Mouse (Mus musculus): ENCODE data around the gene Fbxo47. TPM values are rescaled to one million over a fixed set of nuclear protein-coding genes. Genes with fewer than 3 reads are reported as not detected.

The Fbxo47 gene
- total RNA-seq, 2 experiments from 2014 or later: 0.85 TPM; not detected in 1

GRCm38 (mm10) chr11:97816916-97817315 is 67.0 kb downstream of the Fbxo47 start:
- no peak for ATAC-seq (replicated peaks; ENCODE audit: low FRiP score, poor library complexity, severe bottlenecking)

- ATAC-seq (replicated peaks; ENCODE audit: low FRiP score, poor library complexity, severe bottlenecking): no peak
Measured at GRCm38 (mm10) chr11:97816176-97816575, 67.8 kb downstream of the Fbxo47 start.

- ATAC-seq (replicated peaks; ENCODE audit: low FRiP score, poor library complexity, severe bottlenecking): no peak
Measured at GRCm38 (mm10) chr11:97815736-97816135, 68.2 kb downstream of the Fbxo47 start.

DNA sequence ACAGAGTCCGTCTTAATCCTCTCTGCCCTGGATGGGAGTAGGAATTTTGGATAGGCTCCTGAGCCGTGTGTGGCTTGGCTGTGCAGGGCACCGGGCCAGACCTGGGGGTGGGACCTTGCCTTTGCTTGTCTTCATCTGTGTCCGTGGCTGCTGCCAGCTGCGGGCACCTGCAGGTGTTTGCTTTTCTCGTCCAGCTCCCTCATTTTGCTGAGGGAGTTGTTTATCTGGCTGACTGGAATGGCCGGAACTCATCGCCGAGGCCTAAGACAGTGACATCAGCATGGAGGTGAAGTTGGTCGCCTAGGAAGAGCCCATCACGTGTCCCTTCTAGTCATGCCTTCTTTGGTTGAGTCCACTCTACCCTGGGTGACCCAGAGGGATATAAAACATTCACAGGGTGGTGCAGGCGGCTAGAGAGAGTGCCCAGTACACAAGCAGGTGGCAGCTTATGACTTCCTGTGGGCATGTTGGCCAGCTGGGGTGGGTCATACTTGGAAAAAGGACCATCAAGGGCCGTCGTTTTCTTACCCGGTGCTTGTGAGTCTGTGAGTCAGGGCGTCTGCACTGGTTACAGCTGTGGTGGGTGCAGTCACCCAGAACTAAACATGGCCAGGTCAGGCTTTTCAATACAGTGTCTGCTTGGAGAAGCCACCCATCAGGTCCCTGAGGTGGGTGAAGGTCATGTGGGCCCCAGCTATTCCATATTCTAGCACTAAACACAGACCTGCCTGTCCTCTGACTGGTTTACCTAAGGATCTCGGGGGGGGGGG is 70.0 kb downstream of the Fbxo47 start:
- ATAC-seq (replicated peaks; ENCODE audit: low FRiP score, poor library complexity, severe bottlenecking): no peak

- ATAC-seq (replicated peaks; ENCODE audit: low FRiP score, poor library complexity, severe bottlenecking): no peak
Measured at GRCm38 (mm10) chr11:97813085-97813484, 70.9 kb downstream of the Fbxo47 start.

DNA sequence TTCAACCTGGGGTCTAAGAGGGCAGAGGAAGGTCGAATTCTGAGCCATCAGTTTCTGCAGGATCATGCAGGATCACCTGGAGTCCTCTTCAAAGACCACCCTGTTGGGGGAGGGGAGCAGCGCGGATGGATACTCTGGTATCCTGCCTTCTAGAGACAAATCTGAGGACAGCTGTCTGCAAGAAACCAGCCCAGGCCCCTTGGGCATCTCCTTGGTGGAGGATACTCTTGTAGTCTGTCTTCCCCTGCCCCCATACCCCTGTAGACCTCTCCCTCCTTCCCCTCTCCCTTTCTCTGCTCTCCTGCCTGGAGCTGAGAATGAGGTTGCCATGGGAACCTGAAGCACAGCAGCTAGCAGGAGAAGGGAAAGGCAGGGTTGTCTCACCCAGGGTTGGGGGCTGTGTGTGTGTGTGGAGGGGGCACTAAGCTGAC is 71.4 kb downstream of the Fbxo47 start:
- ATAC-seq (replicated peaks; ENCODE audit: low FRiP score, poor library complexity, severe bottlenecking): no peak

DNA sequence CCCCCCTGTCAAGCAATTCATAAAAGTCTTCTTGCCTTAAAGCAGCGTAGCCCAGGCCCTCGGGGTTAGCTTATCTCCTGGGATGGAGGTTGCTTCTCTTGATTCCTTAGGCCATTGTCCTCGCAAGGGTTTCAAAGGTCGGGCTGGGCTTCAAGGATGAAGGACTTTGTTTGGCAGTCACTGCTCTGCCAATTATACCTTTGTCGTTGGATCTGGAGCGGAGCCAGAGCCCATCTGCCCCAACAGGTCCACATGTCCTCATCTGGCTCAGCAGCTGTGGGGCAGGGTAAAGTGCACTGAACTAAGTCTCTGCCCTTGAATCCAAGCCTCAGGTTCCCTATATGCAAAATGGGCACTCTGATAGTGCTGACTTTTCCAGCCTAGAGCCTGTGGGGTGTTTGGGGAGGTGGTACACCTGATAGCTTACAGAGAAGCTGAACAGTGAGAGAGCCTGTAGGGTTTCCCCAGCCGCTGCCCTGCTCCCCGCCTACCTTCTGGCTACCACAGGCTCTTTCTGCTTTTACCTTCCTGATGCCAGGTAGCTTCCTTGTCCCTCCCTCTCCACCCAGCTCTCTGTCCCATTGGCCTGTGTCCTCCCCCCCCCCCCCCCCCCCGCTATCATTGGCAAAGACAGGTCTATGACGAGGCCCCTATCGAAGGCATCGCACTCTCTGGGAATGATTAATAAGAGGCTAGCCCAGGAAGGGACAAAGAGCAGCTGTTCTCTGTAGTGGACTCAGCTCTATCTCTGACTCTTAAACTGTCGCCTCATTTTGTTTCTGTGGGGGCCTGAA is 72.2 kb downstream of the Fbxo47 start:
- no peak for ATAC-seq (replicated peaks; ENCODE audit: low FRiP score, poor library complexity, severe bottlenecking)

DNA sequence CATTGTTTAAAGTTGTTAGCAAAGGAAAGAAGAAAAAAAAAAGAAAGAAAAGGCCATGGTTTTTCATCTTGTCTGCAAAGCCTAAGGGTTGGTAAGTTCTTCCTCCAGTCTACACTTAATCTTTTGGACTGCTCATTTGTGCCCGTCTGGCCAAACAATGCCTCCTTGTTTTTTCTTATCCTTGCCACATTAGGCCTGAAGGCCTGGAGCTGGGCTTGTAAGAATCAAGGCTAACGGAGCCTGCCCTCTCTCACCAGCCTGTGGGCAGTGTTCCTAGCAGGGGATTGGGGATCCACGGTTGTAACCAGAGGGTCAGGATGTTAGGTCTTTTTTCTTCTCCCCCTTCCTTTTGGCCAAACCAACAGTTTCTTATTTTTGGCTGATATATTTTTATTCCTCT is 73.0 kb downstream of the Fbxo47 start:
- no peak for ATAC-seq (replicated peaks; ENCODE audit: low FRiP score, poor library complexity, severe bottlenecking)

GRCm38 (mm10) chr11:97810356-97810755 is 73.6 kb downstream of the Fbxo47 start:
- no peak for ATAC-seq (replicated peaks; ENCODE audit: low FRiP score, poor library complexity, severe bottlenecking)

GRCm38 (mm10) chr11:97809235-97810121 is 74.5 kb downstream of the Fbxo47 start:
- no peak for ATAC-seq (replicated peaks; ENCODE audit: low FRiP score, poor library complexity, severe bottlenecking)

DNA sequence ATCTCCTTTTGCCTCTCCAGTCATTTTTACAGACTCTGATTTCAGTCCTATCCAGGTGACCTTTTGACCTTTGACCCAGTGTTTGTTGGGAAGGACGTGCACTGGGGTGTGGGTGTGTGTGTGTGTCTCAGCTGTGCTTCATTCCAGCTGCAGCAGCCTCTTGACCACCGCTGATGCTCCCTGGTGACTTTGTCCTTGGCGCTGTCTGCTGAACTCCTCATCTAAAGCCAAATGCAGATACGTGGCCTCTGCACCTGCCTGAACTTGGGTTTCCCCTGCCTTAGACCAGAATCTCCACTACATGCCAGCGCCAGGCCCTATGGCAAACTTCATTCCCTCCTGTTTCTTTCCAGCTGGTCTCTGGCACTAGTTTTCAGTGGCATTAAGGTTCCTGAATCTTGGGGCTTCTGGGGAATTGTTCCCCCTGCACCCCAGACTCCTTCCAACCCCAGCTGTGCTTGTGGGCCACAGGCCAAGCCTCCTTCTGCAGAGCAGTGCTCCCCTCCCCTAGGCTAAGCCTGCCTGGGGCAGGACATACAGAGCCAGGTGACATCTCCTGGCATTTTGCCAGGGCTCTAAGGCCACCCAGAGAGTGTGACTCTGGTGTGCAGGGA is 75.2 kb downstream of the Fbxo47 start:
- ATAC-seq (replicated peaks; ENCODE audit: low FRiP score, poor library complexity, severe bottlenecking): no peak

DNA sequence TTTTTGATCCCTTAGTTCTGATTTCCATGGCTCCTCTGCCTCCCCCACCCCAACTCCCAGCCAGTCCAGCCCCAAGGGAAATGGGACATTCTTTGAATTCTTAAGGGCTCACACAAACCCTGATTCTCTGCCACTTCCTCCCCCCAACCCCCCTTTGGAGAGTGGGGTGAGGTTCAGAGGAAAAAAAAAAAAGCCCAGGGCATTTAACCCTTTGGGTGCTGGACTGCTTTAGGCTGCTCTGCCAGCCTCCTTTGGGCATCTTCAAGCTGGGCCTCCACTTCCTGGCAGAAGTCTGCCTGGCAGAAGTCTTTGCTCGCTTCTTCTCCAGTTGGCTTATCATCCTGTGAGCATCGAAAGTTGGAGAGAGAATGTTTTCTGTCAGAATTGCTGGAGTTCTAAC is 75.9 kb downstream of the Fbxo47 start:
- no peak for ATAC-seq (replicated peaks; ENCODE audit: low FRiP score, poor library complexity, severe bottlenecking)

GRCm38 (mm10) chr11:97807626-97808025 is 76.3 kb downstream of the Fbxo47 start:
- ATAC-seq (replicated peaks; ENCODE audit: low FRiP score, poor library complexity, severe bottlenecking): no peak

DNA sequence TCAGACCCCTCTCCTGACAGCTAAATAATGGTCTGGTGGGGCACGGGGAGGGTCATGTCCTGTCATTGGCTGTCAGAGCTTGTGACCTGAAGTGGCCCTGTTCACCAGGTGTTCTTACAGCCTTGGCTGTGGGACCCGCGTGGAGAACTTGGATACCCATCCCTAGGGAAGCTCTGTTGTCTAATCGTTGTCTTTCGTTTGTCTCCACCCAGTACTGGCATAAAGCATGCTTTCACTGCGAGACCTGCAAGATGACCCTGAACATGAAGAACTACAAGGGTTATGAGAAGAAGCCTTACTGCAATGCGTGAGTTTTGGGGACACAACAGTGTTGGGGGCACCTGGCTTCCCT is 77.4 kb downstream of the Fbxo47 start:
- ATAC-seq (replicated peaks; ENCODE audit: low FRiP score, poor library complexity, severe bottlenecking): no peak

GRCm38 (mm10) chr11:97805662-97806612 is 78.0 kb downstream of the Fbxo47 start:
- no peak for ATAC-seq (replicated peaks; ENCODE audit: low FRiP score, poor library complexity, severe bottlenecking)

GRCm38 (mm10) chr11:97804841-97805661 is 78.9 kb downstream of the Fbxo47 start:
- ATAC-seq (replicated peaks; ENCODE audit: low FRiP score, poor library complexity, severe bottlenecking): no peak

- ATAC-seq (replicated peaks; ENCODE audit: low FRiP score, poor library complexity, severe bottlenecking): no peak
Measured at GRCm38 (mm10) chr11:97803847-97804246, 80.1 kb downstream of the Fbxo47 start.
